In the genomic region with DNA sequence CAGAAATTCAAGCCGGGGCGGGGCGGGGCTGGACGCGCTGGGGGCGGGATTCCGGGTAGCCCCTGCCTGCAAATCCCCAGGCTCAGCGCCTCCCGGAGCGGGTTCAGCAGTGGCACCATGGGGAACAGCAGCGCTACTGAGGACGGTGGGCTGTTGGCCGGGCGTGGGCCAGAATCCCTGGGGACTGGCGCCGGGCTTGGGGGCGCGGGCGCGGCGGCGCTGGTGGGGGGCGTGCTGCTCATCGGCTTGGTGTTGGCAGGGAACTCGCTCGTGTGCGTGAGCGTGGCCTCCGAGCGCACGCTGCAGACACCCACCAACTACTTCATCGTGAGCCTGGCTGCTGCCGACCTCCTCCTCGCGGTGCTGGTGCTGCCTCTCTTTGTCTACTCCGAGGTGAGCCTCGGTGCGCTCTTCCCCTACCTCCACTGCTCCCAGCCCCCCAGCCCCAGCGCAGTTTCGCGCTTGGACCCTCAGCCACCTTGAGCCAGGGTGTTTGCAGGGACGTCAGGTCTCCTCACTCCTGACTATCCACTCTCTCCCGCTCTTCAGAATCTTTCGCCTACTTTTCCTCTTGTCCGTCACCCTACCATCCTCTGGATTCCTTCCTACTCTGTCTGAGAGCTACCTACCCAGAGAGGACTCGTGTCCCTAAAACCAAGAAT, we compare ENCODE assay signal across 8 mouse cellular contexts. TPM values are rescaled to one million over a fixed set of nuclear protein-coding genes. Genes with fewer than 3 reads are reported as not detected.
DNase-seq lines count a peak whose midpoint lies in the region; ATAC-seq and TF ChIP-seq lines count a peak whose summit lies in the region.

A gene (plus strand): TSS at position 86 of the 662 bp plus-strand sequence.

- DNase-seq in left cerebral cortex, adult 2 months (ENCODE audit: extremely low spot score in 1 of 2, low spot score in 2 of 2) = peak; percentile 27 to 37
- DNase-seq in left cerebral cortex, adult 11 months (ENCODE audit: low spot score) = no peak
- peak; percentile 69 for DNase-seq in embryo, embryonic 11 days
- DNase-seq in hindbrain, embryonic 14.5 days (ENCODE audit: low spot score) = peak; percentile 34
- DNase-seq in testis, postnatal 14 days (ENCODE audit: low spot score) = peak; percentile 46
- DNase-seq in cerebellum, adult 2 months = no peak

- peak within 1 kb of the TSS; percentile 80 for H3K9ac ChIP-seq in hindbrain, embryonic 14.5 days
- H3K9ac ChIP-seq in midbrain, embryonic 12.5 days (replicated peaks) = peak within 1 kb of the TSS; percentile 59

- no peak for TF ChIP-seq CTCF in left cerebral cortex, adult 2 months (IDR thresholded peaks at IDR 0.05)
- no peak for TF ChIP-seq CTCF in cerebellum, adult 2 months (IDR thresholded peaks at IDR 0.05; ENCODE audit: borderline replicate concordance, insufficient read depth, low read depth, low read length)

- no peak within 1 kb of the TSS for H3K27ac ChIP-seq in left cerebral cortex, adult 2 months
- no peak within 1 kb of the TSS for H3K27ac ChIP-seq in hindbrain, embryonic 14.5 days
- no peak within 1 kb of the TSS for H3K27ac ChIP-seq in midbrain, embryonic 12.5 days (replicated peaks)
- H3K27ac ChIP-seq in cerebellum, adult 2 months (ENCODE audit: insufficient read depth, low read length) = no peak within 1 kb of the TSS

- peak within 1 kb of the TSS; percentile 33 for H3K4me3 ChIP-seq in left cerebral cortex, adult 2 months
- peak within 1 kb of the TSS; percentile 53 for H3K4me3 ChIP-seq in hindbrain, embryonic 14.5 days (replicated peaks; ENCODE audit: low read length)
- peak within 1 kb of the TSS; percentile 49 for H3K4me3 ChIP-seq in midbrain, embryonic 12.5 days
- no peak within 1 kb of the TSS for H3K4me3 ChIP-seq in cerebellum, adult 2 months (replicated peaks; ENCODE audit: insufficient read depth, low read depth, low read length)

- peak within 1 kb of the TSS; percentile 98 for H3K4me2 ChIP-seq in hindbrain, embryonic 14.5 days (replicated peaks)
- peak within 1 kb of the TSS; percentile 91 for H3K4me2 ChIP-seq in midbrain, embryonic 12.5 days (replicated peaks)

- H3K9me3 ChIP-seq in hindbrain, embryonic 14.5 days (ENCODE audit: control insufficient read depth, low read length) = no peaks in the 10 kb centered on the region
- H3K9me3 ChIP-seq in midbrain, embryonic 12.5 days = no peaks in the 10 kb centered on the region

- intact Hi-C loops in left cerebral cortex, adult 2 months (cut with DNase I) = no loop called here

- no peak for TF ChIP-seq POLR2A in cerebellum, adult 2 months (IDR thresholded peaks at IDR 0.05; ENCODE audit: borderline replicate concordance, insufficient read depth, low read length)

- H3K36me3 ChIP-seq in hindbrain, embryonic 14.5 days (replicated peaks; ENCODE audit: control insufficient read depth, insufficient read depth) = peaks cover 10% of the 10 kb centered on the region
- peaks cover 3% of the 10 kb centered on the region; the same call in 1 of the 2 replicates for H3K36me3 ChIP-seq in midbrain, embryonic 12.5 days

- peaks cover 51% of the 10 kb centered on the region for H3K27me3 ChIP-seq in hindbrain, embryonic 14.5 days (ENCODE audit: control insufficient read depth, insufficient read depth, low read length)
- H3K27me3 ChIP-seq in midbrain, embryonic 12.5 days = peaks cover 68% of the 10 kb centered on the region
- no peaks in the 10 kb centered on the region; the same call in 1 of the 2 replicates for H3K27me3 ChIP-seq in cerebellum, adult 2 months (ENCODE audit: control insufficient read depth, insufficient read depth, low read length)

- peak; percentile 62 for ATAC-seq in hindbrain, embryonic 14.5 days (ENCODE audit: low FRiP score)
- peak; percentile 80; the same call in 1 of the 2 replicates for ATAC-seq in midbrain, embryonic 12.5 days (ENCODE audit: low FRiP score, low read depth)
- no peak for ATAC-seq in monocyte, adult 5-6 weeks (replicated peaks; ENCODE audit: insufficient number of reproducible peaks, low FRiP score, low TSS enrichment, poor library complexity, severe bottlenecking)

- 2% methylated on average over 38 of the region's 46 CpGs for WGBS in hindbrain, embryonic 14.5 days
- 1% methylated on average over 46 of the region's 46 CpGs for WGBS in midbrain, embryonic 12.5 days
- WGBS in cerebellum, adult 2 months = 8% methylated on average over 46 of the region's 46 CpGs

- H3K4me1 ChIP-seq in hindbrain, embryonic 14.5 days (replicated peaks; ENCODE audit: control insufficient read depth, insufficient read depth, low read length) = peaks cover 16% of the 10 kb centered on the region; the same call in 1 of the 2 replicates
- H3K4me1 ChIP-seq in midbrain, embryonic 12.5 days = peaks cover 30% of the 10 kb centered on the region
- no peaks in the 10 kb centered on the region for H3K4me1 ChIP-seq in cerebellum, adult 2 months (ENCODE audit: control insufficient read depth, insufficient read depth, low read length)

RNA-seq across cellular contexts. Expression of the gene that starts here (rescaled TPM):
- total RNA-seq in left cerebral cortex, adult 2 months (2021) = under 1 TPM; 0.27 to 0.44 TPM
- polyA plus RNA-seq in hindbrain, embryonic 14.5 days (2014; fragmentation: Nextera tagmentation; extraction: Ambion mirVana) = 0.65 and 0.88 TPM in 2 replicates
- 0.39 and 0.68 TPM in 2 replicates for polyA plus RNA-seq in midbrain, embryonic 12.5 days (2016; fragmentation: Nextera tagmentation; extraction: Ambion mirVana)
- not detected in 3 replicates for total RNA-seq in monocyte, adult 5-6 weeks (2017)
- 0.49 and 0.76 TPM in 2 replicates for polyA plus RNA-seq in cerebellum, adult 2 months (2012; rRNA removed)

Comparison
In these comparisons a context has a peak if more than half of its experiments do, and no peak if none do; other contexts are left out.
1. Peak in DNase-seq and H3K4me3 ChIP-seq in left cerebral cortex, adult 2 months; RNA of the gene not detected or under 1 TPM.
2. Peak in DNase-seq, ATAC-seq, H3K4me3 ChIP-seq, H3K9ac ChIP-seq and H3K4me2 ChIP-seq in hindbrain, embryonic 14.5 days; RNA of the gene not detected or under 1 TPM.
3. Peak in ATAC-seq, H3K4me3 ChIP-seq, H3K9ac ChIP-seq and H3K4me2 ChIP-seq in midbrain, embryonic 12.5 days; RNA of the gene not detected or under 1 TPM.
4. DNase-seq: peak in embryo, embryonic 11 days (single experiment) and testis, postnatal 14 days (single experiment); none in left cerebral cortex, adult 11 months (single experiment) and cerebellum, adult 2 months (0 of 2).